Comparison of ENCODE assay signal across 8 mouse cellular contexts in genomic region chr9:54733921-54734638, GRCm38 (mm10). TPM values are rescaled to one million over a fixed set of nuclear protein-coding genes. Genes with fewer than 3 reads are reported as not detected.
DNase-seq lines count a peak whose midpoint lies in the region; ATAC-seq and TF ChIP-seq lines count a peak whose summit lies in the region.

Gene Wdr61, minus strand, starts transcription at chr9:54734519.

- H3K4me1 ChIP-seq in G1E (ENCODE audit: insufficient read depth, low read depth, low read length) = peaks cover 31% of the 10 kb centered on the region
- H3K4me1 ChIP-seq in forebrain, postnatal 0 days (ENCODE audit: insufficient read depth) = 0 out of 2 replicates have a peak, but pooled peaks cover 9% of the 10 kb centered on the region
- peaks cover 12% of the 10 kb centered on the region for H3K4me1 ChIP-seq in lung, embryonic 15.5 days

- 1% methylated on average over 31 of the region's 32 CpGs for WGBS in forebrain, postnatal 0 days
- 2% methylated on average over 32 of the region's 32 CpGs for WGBS in lung, embryonic 15.5 days

- ATAC-seq in G1E (ENCODE audit: extremely low read depth, insufficient number of reproducible peaks, low FRiP score, poor library complexity, severe bottlenecking) = peak; percentile 88
- peak; percentile 98 for ATAC-seq in forebrain, postnatal 0 days
- peak; percentile 98 for ATAC-seq in lung, embryonic 15.5 days (ENCODE audit: borderline replicate concordance, extremely low read depth, low FRiP score, low TSS enrichment)

- peak within 1 kb of the TSS; percentile 62 for H3K9ac ChIP-seq in forebrain, postnatal 0 days
- H3K9ac ChIP-seq in lung, embryonic 15.5 days = peak within 1 kb of the TSS; percentile 82

- H3K36me3 ChIP-seq in G1E (replicated peaks) = peaks cover 26% of the 10 kb centered on the region
- H3K36me3 ChIP-seq in forebrain, postnatal 0 days (ENCODE audit: insufficient read depth) = peaks cover 7% of the 10 kb centered on the region
- H3K36me3 ChIP-seq in lung, embryonic 15.5 days = peaks cover 6% of the 10 kb centered on the region; the same call in 1 of the 2 replicates

- H3K4me2 ChIP-seq in forebrain, postnatal 0 days (ENCODE audit: low read depth) = peak within 1 kb of the TSS; percentile 75
- H3K4me2 ChIP-seq in lung, embryonic 15.5 days = peak within 1 kb of the TSS; percentile 66

- peak within 1 kb of the TSS; percentile 77 for H3K4me3 ChIP-seq in G1E (ENCODE audit: low read depth, low read length)
- peak within 1 kb of the TSS; percentile 56 for H3K4me3 ChIP-seq in forebrain, postnatal 0 days (ENCODE audit: low read depth, low read length)
- peak within 1 kb of the TSS; percentile 83 for H3K4me3 ChIP-seq in lung, embryonic 15.5 days

- no peaks in the 10 kb centered on the region for H3K9me3 ChIP-seq in G1E (replicated peaks)
- H3K9me3 ChIP-seq in forebrain, postnatal 0 days (ENCODE audit: low read length) = no peaks in the 10 kb centered on the region
- H3K9me3 ChIP-seq in lung, embryonic 15.5 days = no peaks in the 10 kb centered on the region

- DNase-seq in G1E (ENCODE audit: low spot score) = peak; percentile 86
- DNase-seq in cerebellum, adult 18-20 months = peak; percentile 95 to 99
- DNase-seq in forebrain, postnatal 0 days = peak; percentile 98
- peak; percentile 99 for DNase-seq in heart, postnatal 4 days
- DNase-seq in layer of hippocampus, adult 8-10 months (ENCODE audit: low spot score in 2 of 2) = peak; percentile 94 to 96
- peak; percentile 95 for DNase-seq in ovary, adult 18-20 months (ENCODE audit: low spot score)
- peak; percentile 97 for DNase-seq in thymus, postnatal 0 days (ENCODE audit: low spot score)

- TF ChIP-seq CTCF in G1E (IDR thresholded peaks at IDR 0.05; ENCODE audit: low read depth, low read length) = no peak
- peak; percentile 71 for TF ChIP-seq CTCF in forebrain, postnatal 0 days (IDR thresholded peaks at IDR 0.05; ENCODE audit: low read depth)

- H3K27me3 ChIP-seq in G1E (ENCODE audit: insufficient read depth, low read length) = peaks cover 5% of the 10 kb centered on the region
- H3K27me3 ChIP-seq in forebrain, postnatal 0 days (ENCODE audit: insufficient read depth, low read length) = no peaks in the 10 kb centered on the region
- no peaks in the 10 kb centered on the region for H3K27me3 ChIP-seq in lung, embryonic 15.5 days

- peak within 1 kb of the TSS; percentile 37; the same call in 1 of the 2 replicates for H3K27ac ChIP-seq in forebrain, postnatal 0 days (ENCODE audit: low read depth, low read length)
- H3K27ac ChIP-seq in lung, embryonic 15.5 days = peak within 1 kb of the TSS; percentile 39; the same call in 1 of the 2 replicates

RNA-seq across cellular contexts. Expression of gene Wdr61, which starts in this region (rescaled TPM):
- 55.8 and 67.6 TPM in 2 replicates for total RNA-seq in G1E (2014; fragmentation: Nextera tagmentation)
- 109 and 124 TPM in 2 replicates for total RNA-seq in G1E (2017)
- 12.5 and 32.6 TPM in 2 replicates for polyA plus RNA-seq in G1E (2012)
- total RNA-seq in forebrain, postnatal 0 days (2014; rRNA removed) = 69.0 and 72.6 TPM in 2 replicates
- polyA plus RNA-seq in forebrain, postnatal 0 days (2015; fragmentation: Nextera tagmentation; extraction: Ambion mirVana) = 93.2 and 109 TPM in 2 replicates
- 10 to 100 TPM; 47.1 to 49.9 TPM for total RNA-seq in heart, postnatal 4 days (2021)
- 10 to 100 TPM; 56.4 to 59.6 (median 58.4) TPM for total RNA-seq in layer of hippocampus, adult 8-10 months (2022)
- 148 and 149 TPM in 2 replicates for polyA plus RNA-seq in lung, embryonic 15.5 days (2015; fragmentation: Nextera tagmentation; extraction: Ambion mirVana)
- 154 and 174 TPM in 2 replicates for polyA plus RNA-seq in thymus, postnatal 0 days (2015; fragmentation: Nextera tagmentation; extraction: Ambion mirVana)

Comparison
In these comparisons a context has a peak if more than half of its experiments do, and no peak if none do; other contexts are left out.
1. Peak in every context shown above with its lines: DNase-seq, ATAC-seq, H3K4me3 ChIP-seq and H3K27ac ChIP-seq.